Mouse (Mus musculus): ENCODE results near the gene Catsperd. TPM values are rescaled to one million over a fixed set of nuclear protein-coding genes. Genes with fewer than 3 reads are reported as not detected.

Gene Catsperd
- polyA plus RNA-seq, 1 experiment from 2014 or later: 0.92 TPM

- Histone ChIP-seq H3K4me1 (no peaks in the 10 kb centered on the region), H3K9me3 (no peaks in the 10 kb centered on the region)
- 77% methylated on average over 4 of the region's 4 CpGs for WGBS
Observed at GRCm38 (mm10) chr17:56643237-56643636, 15.3 kb downstream of the Catsperd start.

GRCm38 (mm10) chr17:56647546-56647945 is 19.6 kb downstream of the Catsperd start:
- H3K9me3 ChIP-seq: no peaks in the 10 kb centered on the region
- H3K27me3 ChIP-seq: no peaks in the 10 kb centered on the region
- H3K36me3 ChIP-seq: no peaks in the 10 kb centered on the region
- ATAC-seq (ENCODE audit: low FRiP score, low read depth): no peak
- no peak overlapping the region for H3K27ac ChIP-seq
- H3K4me3 ChIP-seq: no peak overlapping the region
- H3K9ac ChIP-seq: no peak overlapping the region
- H3K4me1 ChIP-seq: no peaks in the 10 kb centered on the region
- WGBS: 73% methylated on average over 10 of the region's 13 CpGs
- no peak overlapping the region for H3K4me2 ChIP-seq (replicated peaks)

More at GRCm38 (mm10) chr17:56643237-56643636, 15.3 kb downstream of the Catsperd start:
- Histone ChIP-seq H3K36me3 (no peaks in the 10 kb centered on the region), H3K9ac (no peak overlapping the region), H3K4me2 (replicated peaks) (no peak overlapping the region), H3K4me3 (no peak overlapping the region), H3K27ac (no peak overlapping the region), H3K27me3 (no peaks in the 10 kb centered on the region)
- ATAC-seq (ENCODE audit: low FRiP score, low read depth): no peak

DNA sequence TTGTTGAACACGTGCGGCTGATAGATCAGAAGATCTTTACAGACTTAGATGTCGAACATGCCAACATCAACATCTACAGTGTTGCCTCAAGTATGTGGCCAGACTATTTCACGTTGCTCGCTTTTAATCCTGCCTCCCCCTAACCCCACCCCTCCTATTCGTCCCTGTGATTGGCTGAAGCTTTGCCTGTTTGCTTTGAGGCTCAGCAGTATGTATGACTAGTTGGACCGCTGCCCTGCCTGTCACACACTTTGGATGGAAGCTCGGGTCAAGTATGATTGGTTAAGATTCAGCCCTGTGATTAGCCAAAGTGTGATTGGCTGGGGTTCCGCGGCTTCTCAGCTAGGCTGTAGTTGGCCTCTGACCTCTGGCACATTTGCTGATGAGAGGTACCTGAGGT is 23.9 kb downstream of the Catsperd start:
- Histone ChIP-seq H3K36me3 (no peaks in the 10 kb centered on the region), H3K27ac (no peak overlapping the region), H3K27me3 (no peaks in the 10 kb centered on the region), H3K4me2 (replicated peaks) (no peak overlapping the region), H3K4me1 (no peaks in the 10 kb centered on the region), H3K4me3 (no peak overlapping the region), H3K9me3 (no peaks in the 10 kb centered on the region), H3K9ac (no peak overlapping the region)
- WGBS: 39% methylated on average over 10 of the region's 10 CpGs
- peak; percentile 44; the same call in 1 of the 2 replicates for ATAC-seq (ENCODE audit: low FRiP score, low read depth)

- H3K9me3 ChIP-seq: no peaks in the 10 kb centered on the region
- H3K27ac ChIP-seq: no peak overlapping the region
- no peak overlapping the region for H3K9ac ChIP-seq
- H3K36me3 ChIP-seq: no peaks in the 10 kb centered on the region
- H3K4me1 ChIP-seq: no peaks in the 10 kb centered on the region
- H3K4me2 ChIP-seq (replicated peaks): no peak overlapping the region
- no peak overlapping the region for H3K4me3 ChIP-seq
- 81% methylated on average over 2 of the region's 2 CpGs for WGBS
- no peaks in the 10 kb centered on the region for H3K27me3 ChIP-seq
- no peak for ATAC-seq (ENCODE audit: low FRiP score, low read depth)
Observed at GRCm38 (mm10) chr17:56654771-56655170, 26.8 kb downstream of the Catsperd start.

- H3K9me3 ChIP-seq: no peaks in the 10 kb centered on the region
- no peaks in the 10 kb centered on the region for H3K27me3 ChIP-seq
- 86% methylated on average over 3 of the region's 3 CpGs for WGBS
- H3K36me3 ChIP-seq: no peaks in the 10 kb centered on the region
- no peak overlapping the region for H3K9ac ChIP-seq
- H3K4me2 ChIP-seq (replicated peaks): no peak overlapping the region
- no peak overlapping the region for H3K4me3 ChIP-seq
- H3K4me1 ChIP-seq: no peaks in the 10 kb centered on the region
- no peak for ATAC-seq (ENCODE audit: low FRiP score, low read depth)
- no peak overlapping the region for H3K27ac ChIP-seq
Observed at GRCm38 (mm10) chr17:56655311-56655710, 27.4 kb downstream of the Catsperd start.

DNA sequence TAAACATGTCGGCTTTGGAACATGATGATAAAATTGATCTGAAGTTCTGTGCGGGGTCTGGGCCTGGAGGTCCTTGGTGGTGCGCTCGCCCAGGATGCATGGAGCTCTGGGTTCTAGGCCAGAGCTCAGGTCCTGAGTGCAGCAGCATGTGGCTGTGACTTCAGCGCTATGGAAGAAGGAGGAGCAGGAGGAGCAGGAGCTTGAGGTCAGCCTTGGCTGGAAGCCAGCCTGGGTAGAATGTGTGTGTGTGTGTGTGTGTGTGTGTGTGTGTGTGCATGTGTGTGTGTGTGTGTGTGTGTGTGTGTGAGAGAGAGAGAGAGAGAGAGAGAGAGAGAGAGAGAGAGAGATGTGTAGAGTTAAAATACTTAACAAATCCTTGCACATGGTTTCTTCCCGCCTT is 28.2 kb downstream of the Catsperd start:
- no peak overlapping the region for H3K4me3 ChIP-seq
- H3K4me1 ChIP-seq: no peaks in the 10 kb centered on the region
- WGBS: 89% methylated on average over 6 of the region's 6 CpGs
- H3K27ac ChIP-seq: no peak overlapping the region
- no peak overlapping the region for H3K9ac ChIP-seq
- no peak overlapping the region for H3K4me2 ChIP-seq (replicated peaks)
- no peak for ATAC-seq (ENCODE audit: low FRiP score, low read depth)
- H3K9me3 ChIP-seq: no peaks in the 10 kb centered on the region
- no peaks in the 10 kb centered on the region for H3K36me3 ChIP-seq
- H3K27me3 ChIP-seq: no peaks in the 10 kb centered on the region

DNA sequence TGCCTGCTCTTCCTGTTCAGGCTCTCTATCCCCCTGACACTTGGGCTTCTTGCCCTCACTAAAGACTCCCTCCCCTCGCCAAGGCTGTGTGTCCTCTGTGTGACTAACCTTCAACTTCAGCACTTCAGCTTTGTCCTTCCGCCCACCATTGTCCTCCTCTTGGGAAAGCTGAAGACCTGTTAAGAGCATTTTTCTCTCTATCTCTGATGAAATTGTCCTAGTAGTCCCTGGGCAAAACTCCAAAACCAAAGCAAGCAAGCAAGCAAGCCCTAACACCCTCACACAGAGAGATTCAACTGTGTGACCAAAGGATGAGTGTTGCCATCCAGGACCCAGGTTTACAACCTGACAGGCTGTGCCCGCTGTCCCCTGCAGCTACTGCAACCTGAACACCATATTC is 35.7 kb downstream of the Catsperd start:
- H3K4me2 ChIP-seq (replicated peaks): peak overlapping the region; percentile 49
- peaks cover 15% of the 10 kb centered on the region for H3K27me3 ChIP-seq
- WGBS: 70% methylated on average over 3 of the region's 3 CpGs
- no peaks in the 10 kb centered on the region for H3K36me3 ChIP-seq
- peak overlapping the region; percentile 26; the same call in 1 of the 2 replicates for H3K9ac ChIP-seq
- no peak overlapping the region; the same call in 1 of the 2 replicates for H3K4me3 ChIP-seq
- no peak for ATAC-seq (ENCODE audit: low FRiP score, low read depth)
- no peaks in the 10 kb centered on the region for H3K9me3 ChIP-seq
- peaks cover 22% of the 10 kb centered on the region for H3K4me1 ChIP-seq
- no peak overlapping the region for H3K27ac ChIP-seq

DNA sequence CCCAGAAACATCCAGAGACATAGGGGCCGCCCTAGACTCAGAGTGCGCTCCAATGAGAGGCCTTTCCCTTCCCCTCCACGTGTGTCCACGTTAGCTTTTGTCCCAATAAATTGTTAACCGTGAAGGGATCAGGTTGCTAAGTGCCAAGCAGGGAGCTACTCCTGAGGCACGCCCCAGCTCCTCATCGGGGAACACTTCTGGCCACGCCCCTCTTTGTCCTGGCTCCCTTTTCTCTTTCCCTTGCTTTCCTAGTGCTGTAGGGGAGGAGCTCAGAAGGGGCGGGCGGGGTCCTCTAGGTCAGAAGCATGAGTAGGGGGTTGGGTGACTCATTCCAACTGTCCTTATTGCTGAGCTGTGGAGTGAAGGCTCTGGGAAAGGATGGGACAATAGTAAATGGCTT is 36.4 kb downstream of the Catsperd start:
- H3K9me3 ChIP-seq: no peaks in the 10 kb centered on the region
- peak overlapping the region; percentile 26; the same call in 1 of the 2 replicates for H3K9ac ChIP-seq
- peaks cover 22% of the 10 kb centered on the region for H3K4me1 ChIP-seq
- WGBS: 3% methylated on average over 10 of the region's 10 CpGs
- H3K27ac ChIP-seq: no peak overlapping the region
- H3K27me3 ChIP-seq: peaks cover 15% of the 10 kb centered on the region
- H3K4me2 ChIP-seq (replicated peaks): peak overlapping the region; percentile 49
- H3K4me3 ChIP-seq: no peak overlapping the region; the same call in 1 of the 2 replicates
- peak; percentile 68 for ATAC-seq (ENCODE audit: low FRiP score, low read depth)
- H3K36me3 ChIP-seq: no peaks in the 10 kb centered on the region

GRCm38 (mm10) chr17:56666384-56666783 is 38.4 kb downstream of the Catsperd start:
- H3K4me2 ChIP-seq (replicated peaks): no peak overlapping the region
- H3K4me3 ChIP-seq: no peak overlapping the region
- peaks cover 15% of the 10 kb centered on the region for H3K27me3 ChIP-seq
- 88% methylated on average over 4 of the region's 4 CpGs for WGBS
- H3K36me3 ChIP-seq: no peaks in the 10 kb centered on the region
- ATAC-seq (ENCODE audit: low FRiP score, low read depth): no peak
- H3K9me3 ChIP-seq: no peaks in the 10 kb centered on the region
- H3K9ac ChIP-seq: no peak overlapping the region
- H3K4me1 ChIP-seq: peaks cover 22% of the 10 kb centered on the region
- H3K27ac ChIP-seq: no peak overlapping the region

DNA sequence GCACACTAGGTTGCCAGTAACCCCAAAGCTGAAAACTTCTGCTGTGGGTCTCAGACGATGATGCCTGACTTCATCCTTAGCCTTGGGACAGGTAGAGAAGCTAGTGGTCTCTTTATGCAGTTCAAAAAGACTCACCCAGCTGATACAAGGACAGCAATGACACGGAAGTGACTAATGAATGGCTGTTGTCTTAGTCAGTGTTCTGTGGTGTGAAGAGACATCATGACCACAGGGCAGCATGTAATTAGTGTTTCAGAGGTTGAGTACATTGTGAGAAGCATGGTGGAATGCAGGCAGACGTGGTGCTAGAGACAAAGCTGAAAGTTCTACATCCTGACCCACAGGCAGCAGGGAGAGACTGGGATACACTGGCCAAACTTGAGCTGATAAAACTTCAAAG is 39.6 kb downstream of the Catsperd start:
- H3K36me3 ChIP-seq: no peaks in the 10 kb centered on the region
- H3K9ac ChIP-seq: 0 out of 2 replicates have a peak overlapping the region, but pooled peaks have one; percentile 60
- whole genome bisulfite sequencing: 73% methylated on average over 3 of the region's 3 CpGs
- H3K4me1 ChIP-seq: peaks cover 25% of the 10 kb centered on the region
- peaks cover 15% of the 10 kb centered on the region for H3K27me3 ChIP-seq
- H3K4me3 ChIP-seq: no peak overlapping the region
- no peak overlapping the region for H3K27ac ChIP-seq
- H3K4me2 ChIP-seq (replicated peaks): no peak overlapping the region
- H3K9me3 ChIP-seq: no peaks in the 10 kb centered on the region
- no peak for ATAC-seq (ENCODE audit: low FRiP score, low read depth)

GRCm38 (mm10) chr17:56668384-56669144 is 40.6 kb downstream of the Catsperd start:
- H3K4me2 ChIP-seq (replicated peaks): peak overlapping the region; percentile 79
- no peak overlapping the region for H3K27ac ChIP-seq
- H3K9me3 ChIP-seq: no peaks in the 10 kb centered on the region
- H3K36me3 ChIP-seq: no peaks in the 10 kb centered on the region
- peaks cover 21% of the 10 kb centered on the region for H3K4me1 ChIP-seq
- H3K4me3 ChIP-seq: peak overlapping the region; percentile 45
- H3K27me3 ChIP-seq: peaks cover 15% of the 10 kb centered on the region
- WGBS: 5% methylated on average over 31 of the region's 31 CpGs
- H3K9ac ChIP-seq: peak overlapping the region; percentile 60
- ATAC-seq (ENCODE audit: low FRiP score, low read depth): no peak

GRCm38 (mm10) chr17:56669766-56670165 is 41.8 kb downstream of the Catsperd start:
- 83% methylated on average over 8 of the region's 8 CpGs for WGBS
- Histone ChIP-seq H3K27me3 (peaks cover 15% of the 10 kb centered on the region), H3K4me1 (peaks cover 18% of the 10 kb centered on the region), H3K9ac (no peak overlapping the region), H3K4me3 (no peak overlapping the region), H3K27ac (no peak overlapping the region), H3K9me3 (no peaks in the 10 kb centered on the region), H3K36me3 (no peaks in the 10 kb centered on the region), H3K4me2 (replicated peaks) (no peak overlapping the region)
- no peak for ATAC-seq (ENCODE audit: low FRiP score, low read depth)

Measured in limb, embryonic 13.5 days (tissue).